ENCODE assay signal across 16 mouse cellular contexts in the genomic region with DNA sequence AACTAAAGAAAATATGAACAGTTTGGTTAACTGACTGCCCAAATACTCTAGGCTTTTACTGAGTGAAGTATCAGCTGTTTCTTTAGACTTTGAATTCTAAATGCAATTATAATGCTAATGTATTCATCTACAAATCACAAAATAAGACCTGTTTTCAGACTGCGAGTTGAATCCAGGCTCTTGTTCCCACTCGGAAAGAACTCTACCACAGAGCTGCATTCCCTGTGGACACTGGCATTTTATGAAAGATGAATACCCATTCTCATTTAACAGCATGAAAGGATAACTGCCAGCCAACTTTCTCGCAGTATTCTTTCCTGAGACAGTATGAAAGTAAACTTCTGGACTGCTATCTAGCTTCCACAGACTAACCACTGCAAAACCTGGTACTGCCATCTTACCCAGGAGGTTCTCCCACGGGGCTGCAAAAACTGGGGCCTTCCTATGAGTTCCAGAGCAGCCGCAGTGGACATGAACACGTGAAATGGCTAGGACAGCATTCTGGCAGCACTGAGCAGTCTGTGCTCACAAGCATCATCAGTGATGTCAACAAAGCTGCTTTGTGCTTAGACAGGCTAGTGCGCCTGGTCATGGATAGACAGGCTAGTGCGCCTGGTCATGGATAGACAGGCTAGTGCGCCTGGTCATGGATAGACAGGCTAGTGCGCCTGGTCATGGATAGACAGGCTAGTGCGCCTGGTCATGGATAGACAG.
DNase-seq lines count a peak whose midpoint lies in the region; ATAC-seq lines count a peak whose summit lies in the region.
"Had no signal": no experiment of that assay in that cellular context is flagged by ENCODE, and none has a peak within 500 bp of the region (broad histone marks: within the 10 kb centered on the region; RNA-seq: fewer than 3 reads in every experiment).

No protein-coding gene starts in this region.

- H3K4me1 ChIP-seq in hindbrain, embryonic 12.5 days, result 0 out of 2 replicates have a peak, but pooled peaks cover 2% of the 10 kb centered on the region
- H3K4me1 ChIP-seq in hindbrain, embryonic 11.5 days (replicated peaks; ENCODE audit: control insufficient read depth, insufficient read depth, low read length), result no peaks in the 10 kb centered on the region
- H3K4me1 ChIP-seq in midbrain, embryonic 15.5 days, result 0 out of 2 replicates have a peak, but pooled peaks cover 3% of the 10 kb centered on the region
- no peaks in the 10 kb centered on the region for H3K4me1 ChIP-seq in midbrain, embryonic 11.5 days (ENCODE audit: control insufficient read depth, insufficient read depth, low read length)
- peaks cover 3% of the 10 kb centered on the region for H3K4me1 ChIP-seq in forebrain, embryonic 16.5 days (replicated peaks; ENCODE audit: control insufficient read depth, insufficient read depth, low read length)
- H3K4me1 ChIP-seq: megakaryocyte, embryonic 14.5 days had no signal

- H3K27ac ChIP-seq in hindbrain, embryonic 12.5 days, result 0 out of 2 replicates have a peak overlapping the region, but pooled peaks have one; percentile 18
- no peak overlapping the region for H3K27ac ChIP-seq in hindbrain, embryonic 11.5 days (ENCODE audit: low read depth, low read length)
- 0 out of 2 replicates have a peak overlapping the region, but pooled peaks have one; percentile 8 for H3K27ac ChIP-seq in midbrain, embryonic 15.5 days
- H3K27ac ChIP-seq in midbrain, embryonic 11.5 days (ENCODE audit: low read depth, low read length), result no peak overlapping the region
- peak overlapping the region; percentile 35; the same call in 1 of the 2 replicates for H3K27ac ChIP-seq in forebrain, embryonic 16.5 days (ENCODE audit: low read length)
- H3K27ac ChIP-seq: neural tube, embryonic 13.5 days had no signal

- no peaks in the 10 kb centered on the region for H3K9me3 ChIP-seq in hindbrain, embryonic 12.5 days (replicated peaks)
- no peaks in the 10 kb centered on the region for H3K9me3 ChIP-seq in hindbrain, embryonic 11.5 days (ENCODE audit: control insufficient read depth, low read length)
- H3K9me3 ChIP-seq in midbrain, embryonic 15.5 days, result no peaks in the 10 kb centered on the region
- no peaks in the 10 kb centered on the region for H3K9me3 ChIP-seq in midbrain, embryonic 11.5 days (ENCODE audit: control insufficient read depth, low read length)
- H3K9me3 ChIP-seq in forebrain, embryonic 16.5 days (ENCODE audit: control insufficient read depth, low read length), result no peaks in the 10 kb centered on the region
- H3K9me3 ChIP-seq: megakaryocyte, embryonic 14.5 days; neural tube, embryonic 13.5 days had no signal

- H3K36me3 ChIP-seq in hindbrain, embryonic 12.5 days, result 0 out of 2 replicates have a peak, but pooled peaks cover 2% of the 10 kb centered on the region
- no peaks in the 10 kb centered on the region for H3K36me3 ChIP-seq in hindbrain, embryonic 11.5 days (ENCODE audit: control insufficient read depth, insufficient read depth, low read length)
- no peaks in the 10 kb centered on the region for H3K36me3 ChIP-seq in midbrain, embryonic 15.5 days (replicated peaks)
- no peaks in the 10 kb centered on the region for H3K36me3 ChIP-seq in midbrain, embryonic 11.5 days (ENCODE audit: control insufficient read depth, insufficient read depth, low read length)
- peaks cover 4% of the 10 kb centered on the region for H3K36me3 ChIP-seq in forebrain, embryonic 16.5 days (ENCODE audit: control insufficient read depth, insufficient read depth)

- H3K4me2 ChIP-seq in hindbrain, embryonic 12.5 days (replicated peaks), result no peak overlapping the region
- no peak overlapping the region for H3K4me2 ChIP-seq in hindbrain, embryonic 11.5 days (replicated peaks; ENCODE audit: low read depth, low read length)
- no peak overlapping the region for H3K4me2 ChIP-seq in midbrain, embryonic 15.5 days
- H3K4me2 ChIP-seq in midbrain, embryonic 11.5 days, result no peak overlapping the region
- H3K4me2 ChIP-seq in forebrain, embryonic 16.5 days (ENCODE audit: low read length), result no peak overlapping the region
- H3K4me2 ChIP-seq: liver, embryonic 11.5 days; neural tube, embryonic 13.5 days had no signal

- no peak overlapping the region for H3K4me3 ChIP-seq in hindbrain, embryonic 12.5 days
- H3K4me3 ChIP-seq in hindbrain, embryonic 11.5 days (ENCODE audit: low read depth, low read length), result no peak overlapping the region
- H3K4me3 ChIP-seq in midbrain, embryonic 15.5 days, result no peak overlapping the region
- H3K4me3 ChIP-seq in midbrain, embryonic 11.5 days (ENCODE audit: low read depth, low read length), result no peak overlapping the region
- no peak overlapping the region for H3K4me3 ChIP-seq in forebrain, embryonic 16.5 days (replicated peaks; ENCODE audit: low read length)
- H3K4me3 ChIP-seq: megakaryocyte, embryonic 14.5 days; neural tube, embryonic 13.5 days had no signal

- H3K9ac ChIP-seq in hindbrain, embryonic 12.5 days, result no peak overlapping the region
- no peak overlapping the region for H3K9ac ChIP-seq in hindbrain, embryonic 11.5 days (ENCODE audit: low read depth, low read length)
- H3K9ac ChIP-seq in midbrain, embryonic 15.5 days, result no peak overlapping the region
- H3K9ac ChIP-seq in midbrain, embryonic 11.5 days (ENCODE audit: low read length), result no peak overlapping the region
- no peak overlapping the region for H3K9ac ChIP-seq in forebrain, embryonic 16.5 days (replicated peaks; ENCODE audit: low read depth, low read length)
- H3K9ac ChIP-seq: neural tube, embryonic 13.5 days had no signal

- no peak for DNase-seq in hindbrain, embryonic 11.5 days (ENCODE audit: low spot score)
- DNase-seq in midbrain, embryonic 11.5 days (ENCODE audit: low spot score, missing footprints), result no peak
- peak; percentile 19 for DNase-seq in telencephalon, adult 2 months (ENCODE audit: low read depth, low spot score)
- no peak for DNase-seq in heart, adult 18-20 months
- DNase-seq: adrenal gland, postnatal 36 days; cerebellum, adult 2 months; gastrocnemius, postnatal 14 days; kidney, adult 11 months; lung, adult 18-20 months had no signal

- H3K27me3 ChIP-seq in hindbrain, embryonic 12.5 days, result no peaks in the 10 kb centered on the region
- no peaks in the 10 kb centered on the region for H3K27me3 ChIP-seq in hindbrain, embryonic 11.5 days (ENCODE audit: control insufficient read depth, insufficient read depth, low read length)
- no peaks in the 10 kb centered on the region for H3K27me3 ChIP-seq in midbrain, embryonic 15.5 days (replicated peaks)
- H3K27me3 ChIP-seq in midbrain, embryonic 11.5 days (ENCODE audit: control insufficient read depth, insufficient read depth, low read length), result no peaks in the 10 kb centered on the region
- no peaks in the 10 kb centered on the region for H3K27me3 ChIP-seq in forebrain, embryonic 16.5 days (replicated peaks; ENCODE audit: control insufficient read depth, insufficient read depth, low read length)
- H3K27me3 ChIP-seq: CH12.LX; megakaryocyte, embryonic 14.5 days; neural tube, embryonic 13.5 days had no signal

- ATAC-seq in hindbrain, embryonic 12.5 days (ENCODE audit: low FRiP score), result no peak
- ATAC-seq in hindbrain, embryonic 11.5 days (ENCODE audit: low FRiP score), result no peak
- ATAC-seq in midbrain, embryonic 15.5 days (replicated peaks), result no peak
- ATAC-seq in midbrain, embryonic 11.5 days (ENCODE audit: low FRiP score), result no peak
- 0 out of 2 replicates have a peak, but pooled peaks have one; percentile 38 for ATAC-seq in forebrain, embryonic 16.5 days

- WGBS in hindbrain, embryonic 12.5 days, result 79% methylated on average over 10 of the region's 11 CpGs
- WGBS in hindbrain, embryonic 11.5 days, result 85% methylated on average over 9 of the region's 11 CpGs
- 74% methylated on average over 11 of the region's 11 CpGs for WGBS in midbrain, embryonic 15.5 days
- WGBS in midbrain, embryonic 11.5 days, result 88% methylated on average over 8 of the region's 11 CpGs
- WGBS in forebrain, embryonic 16.5 days, result 55% methylated on average over 8 of the region's 11 CpGs

Comparison
In these comparisons a context has a peak if more than half of its experiments do, and no peak if none do; other contexts are left out.
1. H3K27ac ChIP-seq: peak in hindbrain, embryonic 12.5 days (single experiment), midbrain, embryonic 15.5 days (single experiment) and forebrain, embryonic 16.5 days (single experiment); none in hindbrain, embryonic 11.5 days (single experiment) and midbrain, embryonic 11.5 days (single experiment).